Mouse (Mus musculus): ENCODE measurements around the gene Hsdl2.
"Not testable (repeated sequence)": the region's sequence is repeated elsewhere in the genome, so short reads cannot be mapped to it uniquely, and the experiment has no call there.

Hsdl2 gene

GRCm38 (mm10) chr4:59565571-59566188, 15.7 kb upstream of the Hsdl2 start:
- DNase-seq = no peak

- no peak for DNase-seq
These were observed 13.6 kb upstream of the Hsdl2 start for GRCm38 (mm10) chr4:59567576-59568260.

DNA sequence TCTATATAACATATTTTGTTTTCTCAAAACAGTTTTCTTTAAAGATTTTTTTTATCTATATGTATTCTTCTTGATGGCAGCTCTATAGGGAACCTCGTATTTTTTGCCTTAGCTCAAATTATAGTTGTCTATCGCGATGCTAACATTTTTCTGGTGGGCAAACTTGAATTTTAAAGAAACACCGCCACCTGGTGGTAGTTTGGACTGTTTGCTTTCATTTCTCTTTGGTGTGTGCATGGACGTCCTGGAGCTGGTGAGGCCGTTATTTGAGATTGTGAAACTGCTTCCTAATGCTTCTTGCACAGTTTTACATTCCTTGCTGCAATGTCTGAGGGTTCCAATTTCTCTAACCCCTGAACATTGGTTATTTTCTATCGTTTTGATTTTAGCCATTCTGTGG, 11.8 kb upstream of the Hsdl2 start:
- DNase-seq = peak; percentile 84

DNA sequence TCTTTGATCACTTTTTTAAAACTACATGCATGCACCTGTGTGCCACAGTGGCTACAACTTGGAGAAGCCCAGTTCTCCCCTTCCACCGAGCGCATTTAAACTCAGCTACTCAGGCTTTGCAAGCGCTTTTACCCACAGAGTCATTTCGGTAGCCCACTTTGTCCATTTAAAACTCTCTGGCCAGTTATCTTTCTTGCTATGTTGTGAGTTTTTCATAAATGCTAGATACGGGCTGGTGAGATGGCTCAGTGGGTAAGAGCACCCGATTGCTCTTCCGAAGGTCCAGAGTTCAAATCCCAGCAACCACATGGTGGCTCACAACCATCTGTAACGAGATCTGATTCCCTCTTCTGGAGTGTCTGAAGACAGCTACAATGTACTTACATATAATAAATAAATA, 10.8 kb upstream of the Hsdl2 start:
- not testable (repeated sequence) for DNase-seq

GRCm38 (mm10) chr4:59572521-59573118, 8.7 kb upstream of the Hsdl2 start:
- no peak for DNase-seq

GRCm38 (mm10) chr4:59575184-59575958, 6.0 kb upstream of the Hsdl2 start:
- DNase-seq = no peak

GRCm38 (mm10) chr4:59580495-59581281, 675 bp upstream of the Hsdl2 start:
- peak; percentile 41 for DNase-seq

DNA sequence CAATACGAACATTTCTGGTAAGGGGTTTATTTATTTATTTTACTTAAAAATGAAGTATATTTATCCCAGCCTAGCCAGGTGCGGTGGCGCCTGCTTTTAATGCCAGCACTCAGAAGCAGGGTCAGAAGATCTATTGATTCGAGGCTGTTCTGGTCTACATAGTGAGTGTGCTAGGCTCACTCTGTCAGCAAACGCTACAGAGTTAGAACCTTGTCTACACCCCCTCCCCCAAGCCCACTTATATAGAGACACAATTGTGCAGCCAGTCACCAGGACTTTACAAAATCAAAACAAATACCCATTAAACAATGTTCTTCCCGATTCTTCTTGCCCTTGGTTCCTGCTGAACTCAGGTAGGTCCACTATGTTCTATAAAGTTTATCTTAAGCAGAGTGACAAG, 823 bp downstream of the Hsdl2 start:
- DNase-seq = no peak

DNA sequence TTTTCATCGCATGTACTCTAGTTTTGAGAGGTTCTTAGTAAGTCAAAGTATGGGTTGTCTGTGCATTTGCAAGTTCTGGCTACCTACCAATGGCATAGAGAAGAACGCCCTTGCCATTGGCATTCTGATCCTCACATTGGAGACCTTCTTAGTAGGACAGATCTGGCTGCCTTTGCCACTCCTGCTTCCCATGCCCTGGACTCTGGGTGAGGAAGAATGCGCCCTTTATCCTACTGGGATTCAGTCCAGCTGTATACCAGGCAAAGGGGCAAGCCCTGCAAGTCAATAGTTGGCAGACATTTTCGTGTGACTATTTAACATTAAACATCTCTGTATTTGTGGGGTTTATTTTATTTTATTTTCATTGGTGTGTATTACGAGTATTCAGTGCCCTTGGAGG, 3.7 kb downstream of the Hsdl2 start:
- peak; percentile 76 for DNase-seq

GRCm38 (mm10) chr4:59587215-59587871, 6.0 kb downstream of the Hsdl2 start:
- DNase-seq = no peak

GRCm38 (mm10) chr4:59587872-59588226, 6.5 kb downstream of the Hsdl2 start:
- DNase-seq = no peak

GRCm38 (mm10) chr4:59594614-59595013, 13.3 kb downstream of the Hsdl2 start:
- DNase-seq = no peak

DNA sequence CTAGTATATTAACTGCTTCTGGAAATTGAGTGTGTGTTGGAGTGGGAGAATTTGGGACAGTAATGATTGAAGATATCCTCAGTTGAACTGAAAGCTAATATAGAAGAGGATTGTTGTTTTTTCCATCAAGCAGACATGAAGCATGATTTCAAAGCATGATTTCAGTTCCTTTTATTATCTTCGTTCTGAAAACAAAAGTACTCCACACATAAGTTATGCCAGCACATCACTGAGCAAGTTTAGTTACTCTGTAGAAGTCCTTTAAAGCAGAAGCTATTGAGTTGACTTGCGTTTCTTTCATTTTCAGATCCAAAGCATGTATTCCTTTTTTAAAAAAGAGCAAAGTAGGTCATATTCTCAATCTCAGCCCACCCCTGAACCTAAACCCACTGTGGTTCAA, 15.2 kb downstream of the Hsdl2 start:
- DNase-seq = no peak

GRCm38 (mm10) chr4:59602704-59603103, 21.3 kb downstream of the Hsdl2 start:
- DNase-seq = no peak

GRCm38 (mm10) chr4:59604892-59605291, 23.5 kb downstream of the Hsdl2 start:
- no peak for DNase-seq

GRCm38 (mm10) chr4:59605501-59605900, 24.1 kb downstream of the Hsdl2 start:
- DNase-seq = no peak

GRCm38 (mm10) chr4:59610411-59610810, 29.0 kb downstream of the Hsdl2 start:
- no peak for DNase-seq

- peak; percentile 14 for DNase-seq
These were observed 33.6 kb downstream of the Hsdl2 start for GRCm38 (mm10) chr4:59614986-59615385.

GRCm38 (mm10) chr4:59619611-59620245, 38.4 kb downstream of the Hsdl2 start:
- no peak for DNase-seq

DNA sequence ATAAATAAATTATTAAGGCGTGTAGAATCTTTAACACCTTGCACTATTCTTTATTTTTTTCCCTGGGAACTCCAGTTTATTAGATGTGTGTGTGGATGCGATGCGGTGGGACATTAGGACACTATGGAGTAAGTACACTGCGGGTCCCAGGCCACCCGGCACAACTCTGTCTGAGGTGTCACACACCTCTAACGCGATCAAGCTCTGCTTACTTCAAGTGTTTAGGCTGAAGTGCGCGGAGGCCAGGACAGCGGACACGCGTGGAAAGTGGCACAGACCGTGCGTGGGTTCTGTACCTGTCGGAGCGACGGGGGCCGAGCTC, 44.3 kb downstream of the Hsdl2 start:
- no peak for DNase-seq

GRCm38 (mm10) chr4:59625998-59626910, 44.9 kb downstream of the Hsdl2 start, which contains the start of gene E130308A19Rik:
Gene E130308A19Rik, plus strand, starts transcription at chr4:59626211.
- DNase-seq = peak; percentile 91

Data from kidney, postnatal 10 days (tissue).